Mouse (Mus musculus): ENCODE results near the gene Tmem150c. TPM values are rescaled to one million over a fixed set of nuclear protein-coding genes. Genes with fewer than 3 reads are reported as not detected.
A peak's percentile ranks its signal among the peaks of the same experiment; 100 is the strongest.

Gene Tmem150c
- 0.90 and 1.4 TPM in 2 replicates for polyA plus RNA-seq (2015; fragmentation: Nextera tagmentation; extraction: Ambion mirVana)

GRCm38 (mm10) chr5:100159638-100159973, at the start of gene Tmem150c:
Gene Tmem150c (minus strand): TSS chr5:100159808.
- no peak for ATAC-seq (ENCODE audit: extremely low read depth, insufficient number of reproducible peaks, low FRiP score, low TSS enrichment)
- WGBS, result 4% methylated on average over 6 of the region's 6 CpGs

DNA sequence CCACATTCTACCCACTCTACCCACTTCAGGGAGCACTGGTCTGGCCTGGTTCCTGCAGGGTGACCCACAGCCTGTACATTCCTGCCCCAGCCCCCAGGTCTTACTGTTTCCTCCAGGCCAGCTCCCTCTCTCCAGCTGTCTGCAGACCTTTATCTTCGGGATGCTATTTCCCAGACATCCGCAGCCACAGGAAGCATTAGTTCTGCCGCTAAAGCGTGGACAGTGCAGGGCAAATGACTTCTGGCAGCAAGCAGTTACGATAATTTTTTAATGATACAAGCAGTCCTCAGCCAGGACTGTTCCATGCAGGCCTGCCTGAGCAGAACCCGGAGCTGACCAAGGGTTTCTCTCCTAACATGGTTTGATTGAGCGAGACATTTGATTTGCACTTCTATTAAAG, 49.5 kb upstream of the Tmem150c start:
- Histone ChIP-seq H3K4me3 (no peak overlapping the region), H3K36me3 (no peaks in the 10 kb centered on the region), H3K9me3 (no peaks in the 10 kb centered on the region), H3K9ac (no peak overlapping the region), H3K27me3 (replicated peaks) (peaks cover 14% of the 10 kb centered on the region), H3K27ac (replicated peaks) (peak overlapping the region; percentile 54), H3K4me1 (peaks cover 36% of the 10 kb centered on the region), H3K4me2 (no peak overlapping the region; the same call in 1 of the 2 replicates)
- WGBS, result 30% methylated on average over 7 of the region's 7 CpGs
- peak; percentile 46; the same call in 1 of the 2 replicates for ATAC-seq (ENCODE audit: extremely low read depth, insufficient number of reproducible peaks, low FRiP score, low TSS enrichment)

More at GRCm38 (mm10) chr5:100159638-100159973, at the start of gene Tmem150c:
- no peak within 1 kb of the TSS for H3K27ac ChIP-seq (replicated peaks)
- no peaks in the 10 kb centered on the region for H3K36me3 ChIP-seq
- H3K4me2 ChIP-seq, result peak within 1 kb of the TSS; percentile 98
- H3K4me1 ChIP-seq, result peaks cover 6% of the 10 kb centered on the region; the same call in 1 of the 2 replicates
- H3K27me3 ChIP-seq (replicated peaks), result peaks cover 57% of the 10 kb centered on the region
- H3K4me3 ChIP-seq, result peak within 1 kb of the TSS; percentile 69
- H3K9ac ChIP-seq, result peak within 1 kb of the TSS; percentile 85
- no peaks in the 10 kb centered on the region for H3K9me3 ChIP-seq

GRCm38 (mm10) chr5:100206675-100207074, 47.1 kb upstream of the Tmem150c start:
- no peaks in the 10 kb centered on the region for H3K36me3 ChIP-seq

DNA sequence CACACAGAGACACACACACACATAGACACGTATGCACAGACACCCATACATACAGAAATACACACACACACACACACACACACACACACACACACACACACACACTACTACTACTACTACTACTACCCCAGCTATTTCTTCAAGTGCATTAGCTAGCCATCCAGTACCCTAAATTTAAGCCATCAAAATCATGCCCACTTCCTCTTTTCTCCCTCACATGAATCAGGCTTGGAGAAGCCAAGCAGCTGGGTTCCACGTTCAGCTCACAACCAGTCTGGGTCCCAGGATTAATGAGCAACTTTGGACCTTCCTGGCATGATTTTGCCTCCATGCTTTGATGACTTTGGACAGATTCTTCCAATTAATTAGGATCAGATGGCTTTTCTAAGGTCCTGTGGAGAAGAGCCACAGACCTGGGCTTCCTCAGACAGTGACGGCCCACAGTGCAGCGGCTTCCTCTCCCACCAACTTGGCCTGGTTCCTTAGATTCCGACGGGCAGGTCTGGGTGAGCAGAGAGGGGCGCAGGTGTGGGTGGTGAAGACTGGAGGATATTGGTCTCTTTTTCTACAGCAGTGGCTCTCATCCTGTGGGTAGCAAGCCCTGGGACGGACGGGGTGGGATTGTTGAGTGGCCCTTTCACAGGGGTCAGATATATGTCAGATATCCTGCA, 46.0 kb upstream of the Tmem150c start:
- Histone ChIP-seq H3K9ac (no peak overlapping the region), H3K4me1 (peaks cover 20% of the 10 kb centered on the region), H3K4me2 (no peak overlapping the region), H3K36me3 (no peaks in the 10 kb centered on the region), H3K4me3 (no peak overlapping the region), H3K9me3 (no peaks in the 10 kb centered on the region), H3K27ac (replicated peaks) (no peak overlapping the region), H3K27me3 (replicated peaks) (peaks cover 5% of the 10 kb centered on the region; the same call in 1 of the 2 replicates)
- ATAC-seq (ENCODE audit: extremely low read depth, insufficient number of reproducible peaks, low FRiP score, low TSS enrichment), result no peak
- 87% methylated on average over 9 of the region's 9 CpGs for WGBS

More at GRCm38 (mm10) chr5:100206675-100207074, 47.1 kb upstream of the Tmem150c start:
- Histone ChIP-seq H3K9me3 (no peaks in the 10 kb centered on the region), H3K4me3 (no peak overlapping the region), H3K4me1 (peaks cover 21% of the 10 kb centered on the region), H3K4me2 (no peak overlapping the region), H3K27me3 (replicated peaks) (peaks cover 6% of the 10 kb centered on the region), H3K9ac (no peak overlapping the region), H3K27ac (replicated peaks) (no peak overlapping the region)
- 55% methylated on average over 6 of the region's 6 CpGs for WGBS
- ATAC-seq (ENCODE audit: extremely low read depth, insufficient number of reproducible peaks, low FRiP score, low TSS enrichment), result no peak

DNA sequence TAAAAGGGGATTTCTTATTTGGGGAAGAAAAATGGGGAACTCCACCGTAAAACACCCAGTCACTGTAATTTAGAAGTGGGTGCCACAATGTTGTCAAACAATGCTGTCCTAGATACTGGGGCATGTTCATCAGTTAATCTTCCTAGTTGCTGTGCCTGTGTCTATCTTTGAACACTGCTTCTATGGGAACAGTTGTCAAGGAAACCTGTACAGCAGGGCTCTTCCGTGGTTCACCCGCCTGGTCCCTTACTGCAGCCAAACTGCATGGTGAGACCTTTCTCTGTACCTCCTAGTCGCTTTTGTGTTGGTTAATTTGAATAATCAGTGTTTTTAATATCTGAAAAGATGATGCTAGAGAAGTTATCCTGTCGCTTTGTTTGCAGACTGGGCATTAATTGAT, 41.2 kb upstream of the Tmem150c start:
- WGBS, result 60% methylated on average over 5 of the region's 5 CpGs
- ATAC-seq (ENCODE audit: extremely low read depth, insufficient number of reproducible peaks, low FRiP score, low TSS enrichment), result no peak
- Histone ChIP-seq H3K27ac (replicated peaks) (no peak overlapping the region), H3K4me1 (peaks cover 20% of the 10 kb centered on the region), H3K9ac (no peak overlapping the region), H3K4me2 (no peak overlapping the region), H3K36me3 (no peaks in the 10 kb centered on the region), H3K4me3 (no peak overlapping the region), H3K27me3 (replicated peaks) (0 out of 2 replicates have a peak, but pooled peaks cover 5% of the 10 kb centered on the region), H3K9me3 (no peaks in the 10 kb centered on the region)

DNA sequence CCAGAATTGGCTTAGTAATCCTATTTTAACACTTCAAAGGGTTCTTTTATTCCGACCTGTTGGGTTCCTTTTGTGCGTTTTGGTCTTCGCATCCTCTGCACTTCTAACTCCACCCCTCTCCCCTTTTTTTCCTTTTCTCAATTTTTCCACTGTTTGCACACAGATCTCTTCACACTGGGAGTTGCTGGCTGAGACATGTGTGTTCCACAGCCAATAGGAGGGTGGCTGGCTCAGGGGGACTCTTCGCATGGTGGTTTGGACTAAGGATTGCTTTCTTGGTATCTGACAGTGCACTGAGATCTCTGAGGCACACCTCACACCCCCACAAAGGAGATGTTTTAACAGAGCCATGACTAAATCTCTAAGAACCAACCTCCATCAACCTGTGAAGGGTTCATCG, 40.7 kb upstream of the Tmem150c start:
- WGBS, result 61% methylated on average over 5 of the region's 5 CpGs
- H3K4me1 ChIP-seq, result peaks cover 20% of the 10 kb centered on the region
- H3K36me3 ChIP-seq, result no peaks in the 10 kb centered on the region
- H3K4me2 ChIP-seq, result no peak overlapping the region
- no peak overlapping the region for H3K9ac ChIP-seq
- ATAC-seq (ENCODE audit: extremely low read depth, insufficient number of reproducible peaks, low FRiP score, low TSS enrichment), result no peak
- H3K9me3 ChIP-seq, result no peaks in the 10 kb centered on the region
- no peak overlapping the region for H3K4me3 ChIP-seq
- H3K27ac ChIP-seq (replicated peaks), result no peak overlapping the region
- H3K27me3 ChIP-seq (replicated peaks), result 0 out of 2 replicates have a peak, but pooled peaks cover 5% of the 10 kb centered on the region

GRCm38 (mm10) chr5:100199092-100199853, 39.7 kb upstream of the Tmem150c start:
- Histone ChIP-seq H3K4me1 (peaks cover 20% of the 10 kb centered on the region), H3K4me2 (no peak overlapping the region), H3K27me3 (replicated peaks) (0 out of 2 replicates have a peak, but pooled peaks cover 5% of the 10 kb centered on the region), H3K9me3 (no peaks in the 10 kb centered on the region), H3K9ac (no peak overlapping the region), H3K4me3 (no peak overlapping the region), H3K27ac (replicated peaks) (no peak overlapping the region), H3K36me3 (no peaks in the 10 kb centered on the region)
- WGBS, result 77% methylated on average over 7 of the region's 7 CpGs
- ATAC-seq (ENCODE audit: extremely low read depth, insufficient number of reproducible peaks, low FRiP score, low TSS enrichment), result no peak

DNA sequence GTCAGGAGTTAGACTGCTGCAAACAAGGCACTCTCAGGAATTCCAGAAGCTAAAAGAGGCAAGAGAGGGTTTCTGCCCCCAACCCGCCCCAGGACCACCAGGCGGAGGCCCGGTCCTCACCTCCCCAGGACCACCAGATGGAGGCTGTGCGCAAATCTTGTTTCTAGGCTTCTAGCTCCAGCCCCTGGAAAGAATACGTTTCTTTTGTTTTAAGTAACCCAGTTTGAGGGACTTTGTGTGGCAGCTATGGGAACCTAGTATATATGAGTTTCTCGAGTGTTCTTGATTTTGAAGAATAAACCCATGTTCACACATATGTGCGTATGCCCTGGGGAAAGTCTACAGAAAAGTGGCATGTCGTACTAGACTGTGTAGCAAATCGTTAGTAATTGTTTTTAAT, 37.9 kb upstream of the Tmem150c start:
- ATAC-seq (ENCODE audit: extremely low read depth, insufficient number of reproducible peaks, low FRiP score, low TSS enrichment), result no peak
- 71% methylated on average over 9 of the region's 9 CpGs for WGBS
- no peaks in the 10 kb centered on the region for H3K9me3 ChIP-seq
- peaks cover 20% of the 10 kb centered on the region for H3K4me1 ChIP-seq
- 0 out of 2 replicates have a peak, but pooled peaks cover 5% of the 10 kb centered on the region for H3K27me3 ChIP-seq (replicated peaks)
- H3K4me3 ChIP-seq, result no peak overlapping the region
- H3K4me2 ChIP-seq, result peak overlapping the region; percentile 8; the same call in 1 of the 2 replicates
- no peaks in the 10 kb centered on the region for H3K36me3 ChIP-seq
- no peak overlapping the region for H3K9ac ChIP-seq
- H3K27ac ChIP-seq (replicated peaks), result no peak overlapping the region

DNA sequence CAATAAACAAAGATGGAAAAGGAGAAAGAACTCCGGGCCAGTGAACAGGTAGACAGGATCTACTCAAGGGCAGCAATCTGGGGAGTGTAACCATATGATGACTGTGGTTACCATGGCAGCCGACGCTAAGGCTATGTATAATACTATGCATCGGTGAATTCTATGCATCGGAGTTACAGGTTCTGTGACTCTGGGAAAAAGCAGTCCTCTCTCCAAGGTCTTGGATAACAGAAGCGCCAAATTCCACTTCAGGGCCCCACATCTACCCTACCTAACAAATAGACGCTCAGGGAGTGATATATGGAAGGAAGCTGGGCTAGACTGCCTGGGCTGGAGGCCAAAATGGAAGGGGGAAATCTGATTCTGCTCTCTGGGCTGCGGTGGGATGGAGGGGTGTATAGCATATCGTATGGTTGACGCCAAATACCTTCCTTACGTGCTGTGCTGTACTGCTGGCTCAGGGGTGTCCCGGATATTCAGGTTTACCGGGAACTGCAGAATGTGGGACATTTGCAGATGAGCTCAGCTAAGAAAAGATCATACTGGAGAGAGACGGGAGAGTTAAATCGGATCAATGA, 37.3 kb upstream of the Tmem150c start:
- Histone ChIP-seq H3K9me3 (no peaks in the 10 kb centered on the region), H3K9ac (no peak overlapping the region), H3K27ac (replicated peaks) (no peak overlapping the region), H3K27me3 (replicated peaks) (0 out of 2 replicates have a peak, but pooled peaks cover 5% of the 10 kb centered on the region), H3K4me1 (peaks cover 20% of the 10 kb centered on the region), H3K4me3 (no peak overlapping the region), H3K4me2 (peak overlapping the region; percentile 24; the same call in 1 of the 2 replicates), H3K36me3 (no peaks in the 10 kb centered on the region)
- WGBS, result 46% methylated on average over 15 of the region's 15 CpGs
- ATAC-seq (ENCODE audit: extremely low read depth, insufficient number of reproducible peaks, low FRiP score, low TSS enrichment), result no peak

- no peak for ATAC-seq (ENCODE audit: extremely low read depth, insufficient number of reproducible peaks, low FRiP score, low TSS enrichment)
- Histone ChIP-seq H3K4me1 (peaks cover 20% of the 10 kb centered on the region), H3K27me3 (replicated peaks) (0 out of 2 replicates have a peak, but pooled peaks cover 3% of the 10 kb centered on the region), H3K36me3 (no peaks in the 10 kb centered on the region), H3K9ac (no peak overlapping the region), H3K27ac (replicated peaks) (no peak overlapping the region), H3K4me2 (0 out of 2 replicates have a peak overlapping the region, but pooled peaks have one; percentile 24), H3K4me3 (no peak overlapping the region), H3K9me3 (no peaks in the 10 kb centered on the region)
- 52% methylated on average over 9 of the region's 9 CpGs for WGBS
Observed at GRCm38 (mm10) chr5:100196397-100196796, 36.8 kb upstream of the Tmem150c start.

All from heart, embryonic 13.5 days (tissue).